Mouse (Mus musculus): Measurements from ENCODE around the gene Kif16b. TPM values are rescaled to one million over a fixed set of nuclear protein-coding genes. Genes with fewer than 3 reads are reported as not detected.

Gene Kif16b
- polyA plus RNA-seq, 1 experiment, result 4.0 TPM

DNA sequence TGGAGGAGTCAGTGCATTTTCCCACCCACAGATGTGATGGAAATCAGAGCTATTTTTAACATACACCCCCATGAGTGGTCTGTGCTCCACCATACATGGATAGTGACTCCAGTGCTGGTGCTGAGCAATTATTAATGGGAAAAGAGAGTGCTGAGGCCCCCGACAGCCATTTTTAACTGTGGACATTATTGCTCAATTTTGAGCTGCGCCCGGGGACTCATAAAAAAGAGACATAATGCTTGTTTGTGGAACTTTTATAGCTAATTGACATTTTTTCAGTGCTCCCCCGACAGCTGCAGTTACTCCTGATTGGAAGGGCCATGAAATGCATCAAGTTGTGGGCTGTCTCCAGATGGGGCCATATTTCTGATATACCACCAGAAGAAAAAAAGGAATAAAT is 302.1 kb downstream of the Kif16b start:
- Histone ChIP-seq H3K4me3 (replicated peaks; ENCODE audit: control insufficient read depth, low read depth, low read length) (no peak overlapping the region), H3K4me1 (ENCODE audit: control insufficient read depth, insufficient read depth, low read length) (no peaks in the 10 kb centered on the region), H3K27ac (ENCODE audit: control insufficient read depth, insufficient read depth, low read depth, low read length, poor library complexity) (no peak overlapping the region)
- WGBS, result 77% methylated on average over 4 of the region's 4 CpGs
- no peak for TF ChIP-seq POLR2A (IDR thresholded peaks at IDR 0.05; ENCODE audit: borderline replicate concordance, control insufficient read depth, low read depth, low read length)
- TF ChIP-seq CTCF (IDR thresholded peaks at IDR 0.05; ENCODE audit: control insufficient read depth, insufficient read depth, low read length), result no peak

DNA sequence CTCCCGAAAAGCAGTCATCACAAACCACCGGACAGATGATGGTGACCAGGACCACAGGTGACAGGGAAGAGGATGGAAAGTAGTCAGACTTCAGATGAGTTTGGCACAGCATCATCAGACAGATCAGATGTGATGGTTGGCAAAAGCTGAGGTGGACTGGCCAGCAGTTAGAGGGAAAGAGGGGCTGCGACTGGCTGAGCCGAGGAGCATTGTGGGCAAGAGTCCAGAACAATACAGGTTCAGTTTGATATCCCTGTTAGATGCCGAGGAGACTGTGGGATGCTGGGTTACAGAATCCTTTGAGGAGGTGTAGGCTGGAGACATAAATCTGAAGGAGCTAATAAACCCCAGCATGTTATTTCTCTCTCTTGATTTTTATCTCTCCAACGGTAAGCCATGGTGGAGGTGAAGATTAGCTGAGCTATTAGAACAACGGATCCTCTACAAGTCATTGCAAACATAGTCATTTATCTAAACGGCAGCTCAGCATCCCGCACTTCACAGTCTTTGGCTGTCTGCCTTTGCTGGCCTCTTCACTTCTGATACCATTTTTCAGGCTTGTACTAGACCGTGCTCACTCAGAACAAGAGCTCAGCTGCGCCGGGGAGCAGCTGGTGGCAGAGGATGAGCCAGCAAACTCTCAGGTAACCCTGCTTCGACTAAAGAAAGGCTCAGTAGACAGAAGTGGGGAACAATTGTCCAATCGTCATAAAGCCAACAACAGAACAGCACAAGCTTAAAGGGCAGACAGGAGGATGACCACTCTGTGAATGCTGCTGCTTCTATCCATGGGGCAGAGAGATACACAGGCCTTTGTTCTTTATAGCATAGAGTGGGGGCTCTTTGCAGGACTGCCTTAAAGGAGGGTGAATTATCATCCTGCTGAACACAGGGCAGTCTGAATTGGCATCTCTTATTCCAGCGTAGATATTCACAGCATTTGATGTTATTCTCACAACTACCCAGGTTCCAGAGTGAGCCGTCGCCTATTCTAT is 304.9 kb downstream of the Kif16b start:
- H3K27ac ChIP-seq (ENCODE audit: control insufficient read depth, insufficient read depth, low read depth, low read length, poor library complexity), result no peak overlapping the region
- no peak overlapping the region for H3K4me3 ChIP-seq (replicated peaks; ENCODE audit: control insufficient read depth, low read depth, low read length)
- TF ChIP-seq CTCF (IDR thresholded peaks at IDR 0.05; ENCODE audit: control insufficient read depth, insufficient read depth, low read length), result no peak
- TF ChIP-seq POLR2A (IDR thresholded peaks at IDR 0.05; ENCODE audit: borderline replicate concordance, control insufficient read depth, low read depth, low read length), result no peak
- no peaks in the 10 kb centered on the region for H3K4me1 ChIP-seq (ENCODE audit: control insufficient read depth, insufficient read depth, low read length)
- WGBS, result 79% methylated on average over 17 of the region's 17 CpGs

DNA sequence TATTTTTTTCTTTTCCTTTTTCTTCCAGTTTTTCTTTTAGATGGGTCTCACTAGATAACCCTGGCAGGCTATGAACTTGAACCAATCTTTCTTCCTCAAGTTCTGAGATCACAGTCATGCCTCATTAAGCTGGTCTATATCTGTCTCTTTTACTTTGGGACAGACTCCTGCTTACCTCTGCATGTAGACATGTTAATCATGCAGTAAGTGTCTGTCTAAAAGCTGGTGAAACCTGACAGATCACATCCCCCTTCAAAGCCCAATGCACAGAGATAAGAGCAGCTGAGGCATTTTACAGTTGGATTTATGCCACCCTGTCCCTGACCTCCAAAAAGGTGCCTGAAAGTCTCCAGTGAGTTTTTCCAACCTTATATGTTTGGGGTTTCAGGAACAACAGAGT is 310.4 kb downstream of the Kif16b start:
- H3K4me1 ChIP-seq (ENCODE audit: control insufficient read depth, insufficient read depth, low read length), result no peaks in the 10 kb centered on the region
- no peak overlapping the region for H3K27ac ChIP-seq (ENCODE audit: control insufficient read depth, insufficient read depth, low read depth, low read length, poor library complexity)
- TF ChIP-seq POLR2A (IDR thresholded peaks at IDR 0.05; ENCODE audit: borderline replicate concordance, control insufficient read depth, low read depth, low read length), result no peak
- no peak for TF ChIP-seq CTCF (IDR thresholded peaks at IDR 0.05; ENCODE audit: control insufficient read depth, insufficient read depth, low read length)

DNA sequence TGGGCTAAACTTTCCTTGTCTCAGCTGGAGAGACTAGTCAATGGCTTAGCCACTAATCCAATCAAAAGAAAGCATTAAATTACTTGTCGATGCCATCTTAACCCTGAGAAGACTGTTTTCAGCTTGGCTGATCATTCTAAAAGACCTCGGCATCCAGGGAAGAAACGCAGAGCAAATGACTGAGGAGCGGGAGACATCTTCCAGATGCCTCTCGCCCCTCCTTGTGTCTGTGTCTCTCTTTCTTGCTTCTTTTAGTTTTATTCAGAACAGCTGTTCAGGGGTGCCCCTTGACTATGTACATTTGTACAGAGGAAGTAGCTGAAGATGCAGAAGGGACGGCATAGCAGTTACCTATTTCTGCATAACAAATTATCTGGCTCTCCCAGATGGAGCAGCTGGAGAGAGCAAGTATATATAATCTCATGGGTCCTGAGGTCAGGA is 311.0 kb downstream of the Kif16b start:
- no peak overlapping the region for H3K4me3 ChIP-seq (replicated peaks; ENCODE audit: control insufficient read depth, low read depth, low read length)
- H3K4me1 ChIP-seq (ENCODE audit: control insufficient read depth, insufficient read depth, low read length), result no peaks in the 10 kb centered on the region
- WGBS, result 72% methylated on average over 6 of the region's 6 CpGs
- no peak overlapping the region for H3K27ac ChIP-seq (ENCODE audit: control insufficient read depth, insufficient read depth, low read depth, low read length, poor library complexity)
- TF ChIP-seq CTCF (IDR thresholded peaks at IDR 0.05; ENCODE audit: control insufficient read depth, insufficient read depth, low read length) (no peak), POLR2A (IDR thresholded peaks at IDR 0.05; ENCODE audit: borderline replicate concordance, control insufficient read depth, low read depth, low read length) (no peak)

More for the DNA sequence above, 310.4 kb downstream of the Kif16b start:
- no peak overlapping the region for H3K4me3 ChIP-seq (replicated peaks; ENCODE audit: control insufficient read depth, low read depth, low read length)

DNA sequence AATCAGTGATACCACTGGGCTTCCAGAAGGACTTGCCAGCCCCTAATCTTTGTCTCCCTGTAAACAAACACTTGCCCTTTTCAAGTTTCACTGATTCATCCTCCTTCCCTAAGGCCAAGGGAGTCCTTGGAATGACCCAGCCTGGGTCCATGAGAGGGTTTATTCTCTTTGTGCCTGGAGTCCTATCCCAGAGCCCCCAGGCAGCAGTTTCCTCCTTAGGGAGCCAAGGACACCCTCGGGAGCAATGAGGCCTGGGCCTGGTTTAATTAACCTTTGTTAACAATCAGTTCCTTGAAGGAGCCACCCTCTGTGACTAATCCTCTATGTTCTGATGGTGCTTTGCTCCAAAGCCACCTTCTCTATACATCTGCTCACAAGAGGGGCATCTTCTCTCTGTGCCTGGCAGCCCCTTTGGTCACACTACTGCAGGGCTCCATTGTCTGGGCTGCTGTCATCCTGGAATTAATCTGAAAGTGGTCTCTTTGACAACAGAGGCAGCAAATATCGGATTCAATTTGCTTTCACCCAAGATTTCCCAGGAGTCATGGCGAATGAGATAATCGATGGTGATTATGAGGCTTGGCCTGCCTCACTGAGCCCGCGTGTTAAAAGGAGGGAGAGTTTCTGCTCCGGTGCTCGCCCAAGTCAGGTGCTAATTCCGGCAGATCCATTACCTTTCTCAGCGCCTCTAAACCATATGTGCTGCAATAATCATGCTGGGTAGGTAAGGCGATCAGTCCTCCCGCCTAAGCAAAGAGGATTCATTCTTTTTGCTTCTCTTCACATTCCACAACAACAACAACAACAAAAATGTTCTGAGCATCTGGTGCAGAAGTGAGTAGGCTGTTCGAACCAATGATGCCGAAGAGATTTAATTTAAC is 311.7 kb downstream of the Kif16b start:
- H3K27ac ChIP-seq (ENCODE audit: control insufficient read depth, insufficient read depth, low read depth, low read length, poor library complexity), result no peak overlapping the region
- WGBS, result 81% methylated on average over 14 of the region's 14 CpGs
- no peaks in the 10 kb centered on the region for H3K4me1 ChIP-seq (ENCODE audit: control insufficient read depth, insufficient read depth, low read length)
- TF ChIP-seq POLR2A (IDR thresholded peaks at IDR 0.05; ENCODE audit: borderline replicate concordance, control insufficient read depth, low read depth, low read length) (no peak), CTCF (IDR thresholded peaks at IDR 0.05; ENCODE audit: control insufficient read depth, insufficient read depth, low read length) (no peak)
- no peak overlapping the region for H3K4me3 ChIP-seq (replicated peaks; ENCODE audit: control insufficient read depth, low read depth, low read length)

DNA sequence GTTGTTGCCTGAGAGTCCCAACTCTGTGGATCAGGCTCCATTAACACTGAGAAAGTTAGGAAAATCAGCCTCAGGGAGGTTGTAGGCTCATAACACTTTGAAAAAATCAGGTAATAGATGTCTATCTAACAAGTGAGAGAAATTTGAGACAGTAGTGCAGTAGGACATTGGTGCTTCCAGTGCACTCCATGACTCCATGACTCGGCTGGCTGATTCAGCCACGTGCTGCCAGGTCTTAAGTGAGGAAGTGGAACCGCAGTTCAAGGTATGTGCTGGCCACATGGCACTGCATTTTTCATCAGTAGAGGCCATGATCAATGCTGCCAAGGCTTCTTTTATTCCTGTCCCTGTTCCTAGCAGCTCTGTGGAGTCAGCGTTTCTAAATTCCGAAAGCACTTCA is 315.5 kb downstream of the Kif16b start:
- H3K4me1 ChIP-seq (ENCODE audit: control insufficient read depth, insufficient read depth, low read length), result no peaks in the 10 kb centered on the region
- TF ChIP-seq POLR2A (IDR thresholded peaks at IDR 0.05; ENCODE audit: borderline replicate concordance, control insufficient read depth, low read depth, low read length), result no peak
- TF ChIP-seq CTCF (IDR thresholded peaks at IDR 0.05; ENCODE audit: control insufficient read depth, insufficient read depth, low read length), result no peak
- H3K4me3 ChIP-seq (replicated peaks; ENCODE audit: control insufficient read depth, low read depth, low read length), result no peak overlapping the region
- no peak overlapping the region for H3K27ac ChIP-seq (ENCODE audit: control insufficient read depth, insufficient read depth, low read depth, low read length, poor library complexity)
- WGBS, result 77% methylated on average over 5 of the region's 5 CpGs

DNA sequence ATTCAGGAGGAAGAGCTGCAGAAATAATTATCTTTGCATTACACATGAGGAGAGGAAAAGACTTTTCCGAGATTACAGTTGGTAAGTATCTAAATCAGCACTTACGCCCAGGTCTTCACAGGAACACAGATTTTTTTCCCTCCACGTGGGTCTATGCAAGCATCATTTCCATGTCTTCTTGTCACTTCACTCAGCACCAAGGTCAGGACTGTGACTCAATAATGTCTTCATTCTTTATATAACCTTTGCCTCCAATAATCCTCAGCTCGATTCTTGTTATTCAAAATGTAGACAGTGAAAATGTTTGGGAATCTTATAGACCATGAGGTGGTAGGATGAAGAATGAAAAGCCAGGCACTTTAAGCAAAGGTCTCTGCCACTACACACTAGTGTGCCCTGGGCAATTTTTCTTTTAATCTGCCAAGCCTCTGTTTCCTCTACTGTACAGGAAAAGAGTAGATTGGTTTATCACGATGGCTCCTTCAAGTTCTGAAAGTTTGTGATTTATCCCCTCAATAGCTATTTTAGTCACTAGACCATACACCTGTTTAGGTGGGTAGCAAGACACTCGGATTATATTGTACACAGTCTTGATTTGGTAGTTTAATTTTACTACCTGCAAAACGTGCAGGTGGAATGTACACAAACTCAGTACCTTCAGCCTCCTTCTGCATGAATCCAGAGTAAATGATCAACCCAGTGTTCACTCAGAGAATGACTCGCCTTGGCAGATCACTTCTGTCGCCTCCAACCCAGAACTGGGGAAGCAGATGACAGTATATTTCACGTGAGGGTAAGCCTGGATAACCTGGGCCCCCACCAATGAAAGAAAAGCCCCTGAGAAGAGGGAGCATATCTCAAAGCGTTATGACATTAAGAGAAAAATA is 316.2 kb downstream of the Kif16b start:
- no peak overlapping the region for H3K4me3 ChIP-seq (replicated peaks; ENCODE audit: control insufficient read depth, low read depth, low read length)
- TF ChIP-seq CTCF (IDR thresholded peaks at IDR 0.05; ENCODE audit: control insufficient read depth, insufficient read depth, low read length) (no peak), POLR2A (IDR thresholded peaks at IDR 0.05; ENCODE audit: borderline replicate concordance, control insufficient read depth, low read depth, low read length) (no peak)
- 63% methylated on average over 11 of the region's 11 CpGs for WGBS
- H3K4me1 ChIP-seq (ENCODE audit: control insufficient read depth, insufficient read depth, low read length), result no peaks in the 10 kb centered on the region
- H3K27ac ChIP-seq (ENCODE audit: control insufficient read depth, insufficient read depth, low read depth, low read length, poor library complexity), result no peak overlapping the region

Measured in bone marrow, adult 2 months (tissue).